Mouse (Mus musculus): ENCODE measurements around the gene Sik3. TPM values are rescaled to one million over a fixed set of nuclear protein-coding genes. Genes with fewer than 3 reads are reported as not detected.

Gene Sik3
- polyA plus RNA-seq, 1 experiment: 32.0 TPM

GRCm38 (mm10) chr9:46229573-46230449 lies 217.2 kb downstream of the Sik3 start:
- Histone ChIP-seq H3K27me3 (ENCODE audit: control insufficient read depth, insufficient read depth, insufficient read length) (peaks cover 24% of the 10 kb centered on the region), H3K4me3 (ENCODE audit: insufficient read depth, poor library complexity, severe bottlenecking) (peak overlapping the region; percentile 11), H3K36me3 (ENCODE audit: control insufficient read depth, insufficient read depth) (no peaks in the 10 kb centered on the region), H3K79me2 (ENCODE audit: control insufficient read depth, insufficient read depth) (no peaks in the 10 kb centered on the region), H3K79me3 (ENCODE audit: low read depth) (no peaks in the 10 kb centered on the region), H3ac (ENCODE audit: control insufficient read depth, insufficient read length, low read depth) (no peak overlapping the region)
- TF ChIP-seq MAX (IDR thresholded peaks at IDR 0.05) (peak; percentile 48), CTCF (IDR thresholded peaks at IDR 0.05; ENCODE audit: control insufficient read depth, insufficient read depth, insufficient read length) (peak; percentile 53), MYOD1 (IDR thresholded peaks at IDR 0.05; ENCODE audit: control insufficient read depth, insufficient read length, low read depth) (no peak)

GRCm38 (mm10) chr9:46230450-46230975 lies 217.9 kb downstream of the Sik3 start:
- Histone ChIP-seq H3K4me3 (ENCODE audit: insufficient read depth, poor library complexity, severe bottlenecking) (peak overlapping the region; percentile 11), H3K79me3 (ENCODE audit: low read depth) (no peaks in the 10 kb centered on the region), H3ac (ENCODE audit: control insufficient read depth, insufficient read length, low read depth) (no peak overlapping the region)

GRCm38 (mm10) chr9:46235196-46235595 lies 222.6 kb downstream of the Sik3 start:
- Histone ChIP-seq H3K27me3 (ENCODE audit: control insufficient read depth, insufficient read depth, insufficient read length) (peaks cover 43% of the 10 kb centered on the region), H3ac (ENCODE audit: control insufficient read depth, insufficient read length, low read depth) (no peak overlapping the region), H3K36me3 (ENCODE audit: control insufficient read depth, insufficient read depth) (no peaks in the 10 kb centered on the region), H3K79me3 (ENCODE audit: low read depth) (no peaks in the 10 kb centered on the region), H3K4me3 (ENCODE audit: insufficient read depth, poor library complexity, severe bottlenecking) (no peak overlapping the region), H3K79me2 (ENCODE audit: control insufficient read depth, insufficient read depth) (no peaks in the 10 kb centered on the region)
- TF ChIP-seq CEBPB (IDR thresholded peaks at IDR 0.05; ENCODE audit: low read depth) (no peak), MYOD1 (IDR thresholded peaks at IDR 0.05; ENCODE audit: control insufficient read depth, insufficient read length, low read depth) (no peak), FOSL1 (IDR thresholded peaks at IDR 0.05; ENCODE audit: insufficient read depth, low read length, poor library complexity, severe bottlenecking) (no peak), MYOG (IDR thresholded peaks at IDR 0.05; ENCODE audit: control insufficient read depth, extremely low read depth, insufficient read length) (no peak), USF1 (IDR thresholded peaks at IDR 0.05; ENCODE audit: low read depth) (no peak), MAX (IDR thresholded peaks at IDR 0.05) (no peak), CTCF (IDR thresholded peaks at IDR 0.05; ENCODE audit: control insufficient read depth, insufficient read depth, insufficient read length) (no peak)

More at GRCm38 (mm10) chr9:46230450-46230975, 217.9 kb downstream of the Sik3 start:
- H3K79me2 ChIP-seq (ENCODE audit: control insufficient read depth, insufficient read depth): no peaks in the 10 kb centered on the region
- peaks cover 30% of the 10 kb centered on the region for H3K27me3 ChIP-seq (ENCODE audit: control insufficient read depth, insufficient read depth, insufficient read length)
- no peak for TF ChIP-seq FOSL1 (IDR thresholded peaks at IDR 0.05; ENCODE audit: insufficient read depth, low read length, poor library complexity, severe bottlenecking)
- TF ChIP-seq MYOD1 (IDR thresholded peaks at IDR 0.05; ENCODE audit: control insufficient read depth, insufficient read length, low read depth): no peak
- TF ChIP-seq MAX (IDR thresholded peaks at IDR 0.05): no peak
- no peak for TF ChIP-seq CTCF (IDR thresholded peaks at IDR 0.05; ENCODE audit: control insufficient read depth, insufficient read depth, insufficient read length)
- TF ChIP-seq USF1 (IDR thresholded peaks at IDR 0.05; ENCODE audit: low read depth): no peak
- TF ChIP-seq MYOG (IDR thresholded peaks at IDR 0.05; ENCODE audit: control insufficient read depth, extremely low read depth, insufficient read length): no peak
- no peak for TF ChIP-seq CEBPB (IDR thresholded peaks at IDR 0.05; ENCODE audit: low read depth)
- no peaks in the 10 kb centered on the region for H3K36me3 ChIP-seq (ENCODE audit: control insufficient read depth, insufficient read depth)

GRCm38 (mm10) chr9:46235596-46235648 lies 222.8 kb downstream of the Sik3 start, which contains the start of gene Apoc3:
Gene Apoc3 (minus strand): TSS chr9:46235636.
- no peaks in the 10 kb centered on the region for H3K79me3 ChIP-seq (ENCODE audit: low read depth)
- peaks cover 43% of the 10 kb centered on the region for H3K27me3 ChIP-seq (ENCODE audit: control insufficient read depth, insufficient read depth, insufficient read length)
- no peaks in the 10 kb centered on the region for H3K36me3 ChIP-seq (ENCODE audit: control insufficient read depth, insufficient read depth)
- TF ChIP-seq MYOG (IDR thresholded peaks at IDR 0.05; ENCODE audit: control insufficient read depth, extremely low read depth, insufficient read length) (no peak), FOSL1 (IDR thresholded peaks at IDR 0.05; ENCODE audit: insufficient read depth, low read length, poor library complexity, severe bottlenecking) (no peak), MYOD1 (IDR thresholded peaks at IDR 0.05; ENCODE audit: control insufficient read depth, insufficient read length, low read depth) (no peak), USF1 (IDR thresholded peaks at IDR 0.05; ENCODE audit: low read depth) (no peak), CEBPB (IDR thresholded peaks at IDR 0.05; ENCODE audit: low read depth) (no peak), MAX (IDR thresholded peaks at IDR 0.05) (no peak), CTCF (IDR thresholded peaks at IDR 0.05; ENCODE audit: control insufficient read depth, insufficient read depth, insufficient read length) (no peak)
- H3K4me3 ChIP-seq (ENCODE audit: insufficient read depth, poor library complexity, severe bottlenecking): no peak within 1 kb of the TSS
- H3K79me2 ChIP-seq (ENCODE audit: control insufficient read depth, insufficient read depth): no peaks in the 10 kb centered on the region
- no peak within 1 kb of the TSS for H3ac ChIP-seq (ENCODE audit: control insufficient read depth, insufficient read length, low read depth)

GRCm38 (mm10) chr9:46235649-46236048 lies 223.0 kb downstream of the Sik3 start:
- H3K27me3 ChIP-seq (ENCODE audit: control insufficient read depth, insufficient read depth, insufficient read length): peaks cover 44% of the 10 kb centered on the region
- H3ac ChIP-seq (ENCODE audit: control insufficient read depth, insufficient read length, low read depth): no peak overlapping the region
- no peaks in the 10 kb centered on the region for H3K79me3 ChIP-seq (ENCODE audit: low read depth)
- H3K79me2 ChIP-seq (ENCODE audit: control insufficient read depth, insufficient read depth): no peaks in the 10 kb centered on the region
- H3K4me3 ChIP-seq (ENCODE audit: insufficient read depth, poor library complexity, severe bottlenecking): no peak overlapping the region
- H3K36me3 ChIP-seq (ENCODE audit: control insufficient read depth, insufficient read depth): no peaks in the 10 kb centered on the region
- no peak for TF ChIP-seq MYOG (IDR thresholded peaks at IDR 0.05; ENCODE audit: control insufficient read depth, extremely low read depth, insufficient read length)
- no peak for TF ChIP-seq FOSL1 (IDR thresholded peaks at IDR 0.05; ENCODE audit: insufficient read depth, low read length, poor library complexity, severe bottlenecking)
- TF ChIP-seq MAX (IDR thresholded peaks at IDR 0.05): no peak
- TF ChIP-seq MYOD1 (IDR thresholded peaks at IDR 0.05; ENCODE audit: control insufficient read depth, insufficient read length, low read depth): no peak
- TF ChIP-seq CTCF (IDR thresholded peaks at IDR 0.05; ENCODE audit: control insufficient read depth, insufficient read depth, insufficient read length): no peak
- TF ChIP-seq CEBPB (IDR thresholded peaks at IDR 0.05; ENCODE audit: low read depth): no peak

- H3K36me3 ChIP-seq (ENCODE audit: control insufficient read depth, insufficient read depth): no peaks in the 10 kb centered on the region
- no peaks in the 10 kb centered on the region for H3K79me3 ChIP-seq (ENCODE audit: low read depth)
- no peak overlapping the region for H3ac ChIP-seq (ENCODE audit: control insufficient read depth, insufficient read length, low read depth)
- no peaks in the 10 kb centered on the region for H3K79me2 ChIP-seq (ENCODE audit: control insufficient read depth, insufficient read depth)
- TF ChIP-seq CEBPB (IDR thresholded peaks at IDR 0.05; ENCODE audit: low read depth) (no peak), MYOG (IDR thresholded peaks at IDR 0.05; ENCODE audit: control insufficient read depth, extremely low read depth, insufficient read length) (no peak), MAX (IDR thresholded peaks at IDR 0.05) (no peak), CTCF (IDR thresholded peaks at IDR 0.05; ENCODE audit: control insufficient read depth, insufficient read depth, insufficient read length) (no peak), USF1 (IDR thresholded peaks at IDR 0.05; ENCODE audit: low read depth) (no peak), MYOD1 (IDR thresholded peaks at IDR 0.05; ENCODE audit: control insufficient read depth, insufficient read length, low read depth) (no peak), FOSL1 (IDR thresholded peaks at IDR 0.05; ENCODE audit: insufficient read depth, low read length, poor library complexity, severe bottlenecking) (no peak)
- H3K4me3 ChIP-seq (ENCODE audit: insufficient read depth, poor library complexity, severe bottlenecking): no peak overlapping the region
- peaks cover 60% of the 10 kb centered on the region for H3K27me3 ChIP-seq (ENCODE audit: control insufficient read depth, insufficient read depth, insufficient read length)
Observed at GRCm38 (mm10) chr9:46238850-46239249, 226.2 kb downstream of the Sik3 start.
